Mouse (Mus musculus) limb, embryonic 11.5 days (tissue): ENCODE data around the gene Olfr1410. TPM values are rescaled to one million over a fixed set of nuclear protein-coding genes. Genes with fewer than 3 reads are reported as not detected.

ENCODE experiments used
- ATAC-seq: fragments of 200-750 bp; cut with Nextera tagmentation; 2 replicates; pipeline ENCODE4 v1.8.0; 2017; ENCODE audit warnings: low read depth; ENCODE audit not compliant: insufficient number of reproducible peaks, low FRiP score, low TSS enrichment
- DNase-seq: peaks from one replicate; pipeline ENCODE4 v3.0.0-alpha.2; 2015; ENCODE audit warnings: low spot score
- H3K27ac ChIP-seq: fragments of 300-500 bp; sonication (generic); replicated peaks from 2 replicates; pipeline ENCODE4 v1.5.1; 2014; ENCODE audit warnings: low read depth, mild to moderate bottlenecking, low read length
- H3K27me3 ChIP-seq: fragments of 300-500 bp; sonication (generic); 2 replicates; pipeline ENCODE4 v1.6.1; 2014; ENCODE audit warnings: mild to moderate bottlenecking, low read length, mixed read lengths; ENCODE audit not compliant: control insufficient read depth, insufficient read depth
- H3K36me3 ChIP-seq: fragments of 300-500 bp; sonication (generic); 2 replicates; pipeline ENCODE4 v1.6.1; 2014; ENCODE audit warnings: mild to moderate bottlenecking, low read length, moderate library complexity, mixed read lengths; ENCODE audit not compliant: control insufficient read depth, insufficient read depth
- H3K4me1 ChIP-seq: fragments of 300-500 bp; sonication (generic); 2 replicates; pipeline ENCODE4 v1.6.1; 2014; ENCODE audit warnings: low read length, mixed read lengths; ENCODE audit not compliant: control insufficient read depth, insufficient read depth
- H3K4me2 ChIP-seq: fragments of 300-500 bp; sonication (generic); 2 replicates; pipeline ENCODE4 v1.6.1; 2014; ENCODE audit warnings: low read depth, mild to moderate bottlenecking, moderate library complexity; ENCODE audit not compliant: severe bottlenecking
- H3K4me3 ChIP-seq: fragments of 300-500 bp; sonication (generic); 2 replicates; pipeline ENCODE4 v1.5.1; 2014; ENCODE audit warnings: low read depth, low read length
- H3K9ac ChIP-seq: fragments of 300-500 bp; sonication (generic); 2 replicates; pipeline ENCODE4 v1.6.1; 2014; ENCODE audit warnings: mild to moderate bottlenecking, low read length
- H3K9me3 ChIP-seq: fragments of 300-500 bp; sonication (generic); 2 replicates; pipeline ENCODE4 v1.6.1; 2016; ENCODE audit warnings: low read length; ENCODE audit not compliant: control insufficient read depth
- whole genome bisulfite sequencing: fragments of 180-500 bp; shearing (Covaris S2); extraction: QIAGEN DNeasy Blood & Tissue Kit; methylation state at CpG from one replicate; pipeline ENCODE4 v1.1.7; 2014; 5-methylcytosine and 5-hydroxymethylcytosine counted together
- polyA plus RNA-seq: library from polyadenylated mRNA; unstranded; fragments of >200 nt; fragmentation: Nextera tagmentation; extraction: Ambion mirVana; gene quantifications from 2 replicates; pipeline ENCODE4 v1.2.1, GENCODE M21; 2014

Olfr1410 gene
- not detected in 2 replicates for polyA plus RNA-seq

DNA sequence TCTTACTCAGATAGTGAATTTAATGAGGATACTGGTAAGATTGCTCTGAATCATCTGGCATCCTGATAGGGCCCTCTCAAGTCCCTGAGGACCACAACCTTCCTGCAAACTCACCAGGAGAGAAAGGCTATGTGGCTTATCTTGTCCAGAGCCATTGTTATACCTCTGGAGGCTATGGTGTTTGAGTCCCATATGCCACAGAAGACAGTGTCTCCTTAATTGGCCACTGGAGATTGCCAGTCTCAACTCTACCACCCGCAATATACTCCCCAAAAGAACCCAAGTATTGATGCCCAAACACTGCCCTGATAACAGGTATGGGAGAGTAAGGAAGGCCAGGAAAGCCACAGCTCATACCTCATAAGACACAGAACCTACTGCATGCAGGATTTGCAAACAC is at the start of gene Olfr1410:
Olfr1410 (plus strand) TSS at position 301 of the 400 bp plus-strand sequence.
- Histone ChIP-seq H3K4me3 (no peak within 1 kb of the TSS), H3K27ac (no peak within 1 kb of the TSS), H3K4me2 (no peak within 1 kb of the TSS), H3K4me1 (no peaks in the 10 kb centered on the region), H3K9me3 (no peaks in the 10 kb centered on the region), H3K36me3 (no peaks in the 10 kb centered on the region), H3K9ac (no peak within 1 kb of the TSS), H3K27me3 (no peaks in the 10 kb centered on the region)
- no peak for DNase-seq
- no peak for ATAC-seq
- WGBS: 73% methylated on average over 1 of the region's 1 CpGs

DNA sequence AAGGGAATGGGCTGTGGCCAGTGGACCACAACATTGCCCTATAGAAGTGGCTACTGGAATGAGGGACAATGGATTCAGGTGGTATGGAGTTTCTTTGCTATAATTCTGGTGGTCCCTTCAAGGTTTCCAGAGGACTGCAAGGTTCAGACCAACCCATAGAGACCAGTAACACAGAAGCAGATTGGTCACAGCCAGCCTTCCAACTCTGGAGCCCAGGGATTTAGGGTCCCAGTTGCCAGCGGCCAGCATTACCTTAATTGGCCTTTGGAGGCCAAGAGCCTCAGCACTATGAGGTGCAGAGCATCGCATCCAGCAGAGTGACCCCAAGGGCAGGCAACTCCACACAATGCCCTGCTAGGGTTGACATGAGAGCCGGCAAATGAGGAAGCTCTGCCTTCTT is 34.6 kb upstream of the Olfr1410 start, which contains the start of gene Olfr1413:
Olfr1413 (plus strand) TSS at position 301 of the 400 bp plus-strand sequence.
- Histone ChIP-seq H3K9ac (no peak within 1 kb of the TSS), H3K9me3 (no peaks in the 10 kb centered on the region), H3K4me1 (no peaks in the 10 kb centered on the region), H3K27me3 (no peaks in the 10 kb centered on the region; the same call in 1 of the 2 replicates), H3K4me2 (no peak within 1 kb of the TSS), H3K36me3 (no peaks in the 10 kb centered on the region), H3K27ac (no peak within 1 kb of the TSS), H3K4me3 (no peak within 1 kb of the TSS)
- ATAC-seq (no peak), DNase-seq (no peak)
- 84% methylated on average over 3 of the region's 3 CpGs for WGBS

DNA sequence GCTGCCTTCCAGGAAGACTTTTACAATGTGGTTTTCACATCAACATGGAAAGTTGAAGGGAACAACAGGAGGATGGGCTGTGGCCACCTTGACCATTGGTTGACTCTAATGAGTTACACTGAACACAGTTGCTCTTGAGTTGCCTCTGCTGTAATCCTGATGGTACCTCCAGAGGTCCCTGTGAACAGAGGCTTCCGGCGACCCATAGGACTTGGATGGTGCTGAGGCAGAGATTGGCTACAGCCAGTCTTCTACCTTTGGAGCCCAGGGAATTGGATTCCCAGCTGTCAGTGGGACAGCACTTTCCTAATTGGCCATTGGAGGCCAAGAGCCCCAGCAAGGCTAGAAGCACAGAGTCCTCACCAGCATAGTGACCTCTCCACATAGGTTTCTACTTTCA is 20.1 kb upstream of the Olfr1410 start, which contains the start of gene Olfr1412:
Olfr1412 (plus strand) TSS at position 301 of the 400 bp plus-strand sequence.
- peak; percentile 10 for DNase-seq

DNA sequence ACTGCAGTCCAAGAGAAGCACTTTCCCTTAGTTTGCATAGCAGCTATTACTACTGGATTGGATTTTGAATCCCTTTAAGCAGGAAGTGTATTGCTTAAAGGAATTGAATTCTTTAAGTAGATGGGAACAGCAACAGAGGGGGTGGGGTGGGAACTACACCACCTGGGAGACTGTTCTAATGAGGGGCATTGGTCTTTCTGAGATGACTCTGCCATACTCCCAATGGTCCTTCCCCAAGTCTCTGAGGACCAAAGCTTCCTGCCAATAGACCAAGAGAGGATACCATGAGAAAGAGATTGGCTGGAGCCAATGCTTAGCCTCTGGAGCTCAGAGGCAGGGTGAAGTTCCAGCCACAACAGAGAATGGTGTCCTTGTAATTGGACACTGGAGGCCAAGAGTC is 11.5 kb upstream of the Olfr1410 start, which contains the start of gene Olfr1411:
Olfr1411 (plus strand) TSS at position 301 of the 400 bp plus-strand sequence.
- ATAC-seq (no peak), DNase-seq (no peak)
- Histone ChIP-seq H3K4me1 (no peaks in the 10 kb centered on the region), H3K4me3 (no peak within 1 kb of the TSS), H3K27ac (no peak within 1 kb of the TSS), H3K9me3 (no peaks in the 10 kb centered on the region), H3K36me3 (no peaks in the 10 kb centered on the region), H3K27me3 (no peaks in the 10 kb centered on the region), H3K9ac (no peak within 1 kb of the TSS), H3K4me2 (no peak within 1 kb of the TSS)

More for the DNA sequence above, 20.1 kb upstream of the Olfr1410 start, which contains the start of gene Olfr1412:
- Histone ChIP-seq H3K36me3 (no peaks in the 10 kb centered on the region), H3K9ac (no peak within 1 kb of the TSS), H3K4me2 (no peak within 1 kb of the TSS), H3K27me3 (no peaks in the 10 kb centered on the region), H3K27ac (no peak within 1 kb of the TSS), H3K9me3 (no peaks in the 10 kb centered on the region), H3K4me3 (no peak within 1 kb of the TSS), H3K4me1 (no peaks in the 10 kb centered on the region)
- ATAC-seq: no peak
- WGBS: 91% methylated on average over 2 of the region's 2 CpGs

DNA sequence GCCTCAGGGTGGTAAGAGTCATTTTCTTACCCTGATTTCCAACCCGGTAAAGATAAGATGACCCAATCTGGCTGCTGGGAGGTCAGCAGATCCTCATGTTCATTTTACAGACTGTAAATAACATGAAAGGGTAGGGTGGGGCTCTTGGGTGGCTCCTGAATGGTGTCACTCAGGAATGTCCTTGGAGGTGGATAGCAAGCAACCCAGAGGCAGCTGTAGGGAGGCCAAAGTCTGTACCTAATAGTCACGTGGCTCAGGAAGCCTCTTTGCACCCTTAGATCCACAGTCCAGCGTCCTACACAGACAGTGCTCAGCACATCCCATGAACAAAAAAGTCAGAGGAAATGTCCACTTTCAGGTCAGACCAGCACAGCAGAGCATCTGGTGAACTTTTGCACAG is 9.6 kb upstream of the Olfr1410 start:
- Histone ChIP-seq H3K36me3 (no peaks in the 10 kb centered on the region), H3K27me3 (no peaks in the 10 kb centered on the region), H3K4me2 (no peak overlapping the region), H3K27ac (no peak overlapping the region), H3K9me3 (no peaks in the 10 kb centered on the region), H3K4me1 (no peaks in the 10 kb centered on the region), H3K9ac (no peak overlapping the region), H3K4me3 (no peak overlapping the region)
- WGBS: 83% methylated on average over 3 of the region's 3 CpGs
- DNase-seq (no peak), ATAC-seq (no peak)

DNA sequence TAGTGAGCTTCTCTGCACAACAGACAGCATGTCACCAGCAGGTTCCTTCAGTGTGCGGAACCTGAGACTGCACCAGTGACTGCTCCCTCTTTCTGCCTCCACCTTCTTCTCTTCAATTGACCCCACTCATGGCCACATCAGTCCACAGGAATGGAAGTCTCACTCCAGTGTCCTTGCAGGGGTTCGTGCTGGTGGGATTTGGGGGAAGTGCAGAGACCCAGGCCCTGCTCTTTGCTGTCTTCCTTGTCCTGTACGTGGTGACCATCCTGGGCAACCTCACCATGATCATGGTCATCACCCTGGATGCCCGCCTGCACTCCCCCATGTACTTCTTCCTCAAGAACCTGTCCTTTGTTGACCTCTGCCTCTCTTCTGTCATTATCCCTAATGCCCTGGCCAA is 2.1 kb downstream of the Olfr1410 start:
- H3K9ac ChIP-seq: no peak overlapping the region
- WGBS: 84% methylated on average over 4 of the region's 4 CpGs
- no peak for DNase-seq

DNA sequence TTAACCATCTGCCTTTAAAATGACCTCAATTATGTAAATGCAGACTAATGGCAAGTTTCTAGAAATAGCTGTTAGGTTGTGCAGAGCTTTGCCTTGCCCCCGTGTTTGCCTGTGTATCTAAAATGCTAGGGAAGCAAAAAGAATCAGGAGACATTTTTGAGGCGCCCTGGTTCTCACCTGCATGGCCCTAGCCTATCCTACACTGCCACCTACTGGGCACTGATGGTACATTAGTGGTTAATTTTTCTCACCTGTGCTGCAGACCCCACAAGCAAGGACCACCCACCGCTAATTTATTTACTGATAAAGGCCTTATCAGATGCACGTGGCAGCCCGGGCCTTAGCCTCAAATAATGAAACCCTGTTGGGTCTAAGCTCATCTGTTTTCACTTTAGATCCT is 5.4 kb downstream of the Olfr1410 start:
- Histone ChIP-seq H3K9ac (no peak overlapping the region), H3K4me1 (no peaks in the 10 kb centered on the region), H3K36me3 (no peaks in the 10 kb centered on the region), H3K4me2 (no peak overlapping the region), H3K27ac (no peak overlapping the region), H3K9me3 (no peaks in the 10 kb centered on the region), H3K4me3 (no peak overlapping the region), H3K27me3 (no peaks in the 10 kb centered on the region)
- no peak for ATAC-seq
- DNase-seq: peak; percentile 80
- WGBS: 4% methylated on average over 5 of the region's 5 CpGs

More for the DNA sequence above, 2.1 kb downstream of the Olfr1410 start:
- Histone ChIP-seq H3K27ac (no peak overlapping the region), H3K4me2 (no peak overlapping the region), H3K4me1 (no peaks in the 10 kb centered on the region), H3K9me3 (no peaks in the 10 kb centered on the region), H3K36me3 (no peaks in the 10 kb centered on the region), H3K4me3 (no peak overlapping the region), H3K27me3 (no peaks in the 10 kb centered on the region)
- no peak for ATAC-seq

DNA sequence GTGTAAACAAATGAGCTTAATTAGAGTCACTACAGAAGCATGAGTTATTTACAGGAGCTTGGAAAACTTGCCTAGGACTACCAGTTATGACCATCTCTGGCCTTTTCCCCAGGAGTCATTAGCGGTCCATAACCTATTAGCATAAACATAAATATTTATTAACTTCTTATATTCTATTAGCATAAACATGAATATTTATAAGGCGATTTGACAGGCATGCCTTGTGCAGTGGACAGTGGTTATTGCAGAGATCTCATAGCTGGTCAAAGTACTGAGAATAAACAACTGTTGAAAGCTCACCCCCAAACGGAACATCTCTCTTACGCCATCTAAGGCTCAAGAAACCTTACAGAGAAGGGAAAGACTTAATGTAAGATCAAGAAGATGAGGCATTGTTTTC is 7.6 kb downstream of the Olfr1410 start:
- no peak overlapping the region for H3K9ac ChIP-seq
- no peaks in the 10 kb centered on the region for H3K4me1 ChIP-seq
- H3K27me3 ChIP-seq: no peaks in the 10 kb centered on the region
- ATAC-seq (no peak), DNase-seq (no peak)
- no peak overlapping the region for H3K4me3 ChIP-seq
- H3K36me3 ChIP-seq: no peaks in the 10 kb centered on the region
- H3K4me2 ChIP-seq: no peak overlapping the region
- no peak overlapping the region for H3K27ac ChIP-seq
- H3K9me3 ChIP-seq: no peaks in the 10 kb centered on the region
- whole genome bisulfite sequencing: 58% methylated on average over 4 of the region's 4 CpGs

DNA sequence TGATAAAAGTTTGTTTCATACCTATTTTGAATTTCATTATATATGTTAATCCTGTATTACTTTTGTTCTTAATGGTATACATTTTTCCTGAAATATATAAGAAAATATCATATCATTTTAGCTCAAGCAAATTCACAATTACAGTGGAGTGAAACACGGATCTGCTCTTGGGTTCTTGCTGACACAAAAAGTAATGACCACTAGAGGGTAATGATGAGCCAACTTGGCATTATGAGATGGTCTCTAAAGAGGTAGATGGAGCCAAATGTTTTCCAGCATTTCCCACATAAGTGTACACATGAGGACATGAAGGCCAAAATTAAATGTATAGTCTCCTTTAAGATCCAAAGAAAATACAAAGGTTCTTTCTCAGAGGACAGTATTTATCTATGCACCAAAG is 8.9 kb downstream of the Olfr1410 start:
- Histone ChIP-seq H3K4me1 (no peaks in the 10 kb centered on the region), H3K4me3 (no peak overlapping the region), H3K9me3 (no peaks in the 10 kb centered on the region), H3K27me3 (no peaks in the 10 kb centered on the region), H3K4me2 (no peak overlapping the region), H3K9ac (no peak overlapping the region), H3K36me3 (no peaks in the 10 kb centered on the region), H3K27ac (no peak overlapping the region)
- DNase-seq: no peak
- 10% methylated on average over 1 of the region's 1 CpGs for WGBS
- no peak for ATAC-seq
